Mouse (Mus musculus): ENCODE results near the gene S1pr3. TPM values are rescaled to one million over a fixed set of nuclear protein-coding genes. Genes with fewer than 3 reads are reported as not detected.
A peak's percentile ranks its signal among the peaks of the same experiment; 100 is the strongest.

S1pr3 gene
- 23.4 and 30.2 TPM in 2 replicates for polyA plus RNA-seq (2015; fragmentation: Nextera tagmentation; extraction: Ambion mirVana)

DNA sequence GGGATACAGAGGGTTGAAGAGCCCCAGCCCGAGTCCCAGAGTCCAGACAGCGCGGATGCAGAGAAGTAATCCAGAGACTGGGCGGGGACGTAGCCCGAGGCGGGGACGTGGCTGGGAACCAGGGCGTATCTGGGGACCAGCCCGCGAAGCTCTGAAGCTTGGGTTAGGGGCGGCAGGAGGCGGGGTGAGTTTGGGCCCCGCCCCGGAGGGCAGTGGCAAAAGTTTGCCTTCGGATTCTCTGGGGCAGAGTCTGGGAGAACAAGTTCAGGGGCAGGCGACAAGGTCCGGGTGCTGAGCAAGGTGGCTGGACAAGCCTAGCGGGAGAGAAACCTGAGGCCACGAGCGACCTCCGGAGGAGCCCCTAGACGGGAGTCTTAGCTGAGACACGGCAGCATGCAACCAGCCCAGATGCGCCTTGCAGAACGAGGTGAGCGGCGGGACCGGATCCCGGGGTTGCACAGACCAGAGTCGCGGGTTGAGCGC lies at the start of gene S1pr3:
Gene S1pr3 (plus strand): TSS at position 121 of the 483 bp plus-strand sequence.
- H3K9me3 ChIP-seq (replicated peaks; ENCODE audit: control insufficient read depth, low read length) = no peaks in the 10 kb centered on the region
- peak within 1 kb of the TSS; percentile 67 for H3K4me3 ChIP-seq (ENCODE audit: low read length)
- H3K4me2 ChIP-seq (ENCODE audit: low read depth, low read length) = peak within 1 kb of the TSS; percentile 84
- H3K36me3 ChIP-seq (ENCODE audit: control insufficient read depth, insufficient read depth) = no peaks in the 10 kb centered on the region
- H3K4me1 ChIP-seq (ENCODE audit: control insufficient read depth, insufficient read depth, low read length) = peaks cover 8% of the 10 kb centered on the region; the same call in 1 of the 2 replicates
- under 1% methylated on average over 33 of the region's 33 CpGs for WGBS
- peak within 1 kb of the TSS; percentile 54 for H3K27ac ChIP-seq (ENCODE audit: low read length)
- H3K9ac ChIP-seq (ENCODE audit: low read length) = peak within 1 kb of the TSS; percentile 80
- H3K27me3 ChIP-seq (ENCODE audit: control insufficient read depth, insufficient read depth, low read length) = peaks cover 2% of the 10 kb centered on the region; the same call in 1 of the 2 replicates
- ATAC-seq (replicated peaks; ENCODE audit: extremely low read depth, insufficient read depth, low FRiP score) = peak; percentile 73

DNA sequence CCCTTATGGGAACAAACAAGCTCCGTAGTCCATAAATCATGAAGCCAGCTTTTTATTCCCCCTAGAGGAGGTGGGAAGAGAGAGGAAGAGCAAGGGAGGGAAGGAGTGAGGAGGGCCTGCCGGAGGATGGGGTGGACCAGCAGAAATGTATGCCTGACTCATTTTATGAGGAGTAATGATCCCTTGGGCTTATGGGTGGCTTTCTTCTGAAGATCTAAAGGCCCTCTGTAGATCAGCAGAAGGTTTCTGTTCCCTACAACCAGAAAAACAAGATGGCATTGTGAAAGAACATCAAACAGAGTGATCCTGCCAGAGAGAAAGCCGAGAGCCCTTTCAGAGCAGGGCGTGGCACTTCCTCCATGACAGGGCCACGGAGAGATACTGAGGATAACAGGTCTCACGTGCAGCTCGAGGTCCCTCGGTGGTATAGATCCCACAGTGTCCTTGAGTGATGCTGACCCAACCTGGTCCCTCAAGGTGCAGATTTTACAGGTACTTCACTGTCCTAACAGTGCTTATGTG lies 47.9 kb upstream of the S1pr3 start:
- no peaks in the 10 kb centered on the region for H3K9me3 ChIP-seq (replicated peaks; ENCODE audit: control insufficient read depth, low read length)
- H3K9ac ChIP-seq (ENCODE audit: low read length) = no peak overlapping the region
- H3K36me3 ChIP-seq (ENCODE audit: control insufficient read depth, insufficient read depth) = no peaks in the 10 kb centered on the region
- no peak overlapping the region for H3K4me2 ChIP-seq (ENCODE audit: low read depth, low read length)
- H3K4me3 ChIP-seq (ENCODE audit: low read length) = no peak overlapping the region
- H3K27me3 ChIP-seq (ENCODE audit: control insufficient read depth, insufficient read depth, low read length) = no peaks in the 10 kb centered on the region
- H3K27ac ChIP-seq (ENCODE audit: low read length) = no peak overlapping the region
- 71% methylated on average over 8 of the region's 8 CpGs for WGBS
- ATAC-seq (replicated peaks; ENCODE audit: extremely low read depth, insufficient read depth, low FRiP score) = no peak
- peaks cover 5% of the 10 kb centered on the region; the same call in 1 of the 2 replicates for H3K4me1 ChIP-seq (ENCODE audit: control insufficient read depth, insufficient read depth, low read length)

DNA sequence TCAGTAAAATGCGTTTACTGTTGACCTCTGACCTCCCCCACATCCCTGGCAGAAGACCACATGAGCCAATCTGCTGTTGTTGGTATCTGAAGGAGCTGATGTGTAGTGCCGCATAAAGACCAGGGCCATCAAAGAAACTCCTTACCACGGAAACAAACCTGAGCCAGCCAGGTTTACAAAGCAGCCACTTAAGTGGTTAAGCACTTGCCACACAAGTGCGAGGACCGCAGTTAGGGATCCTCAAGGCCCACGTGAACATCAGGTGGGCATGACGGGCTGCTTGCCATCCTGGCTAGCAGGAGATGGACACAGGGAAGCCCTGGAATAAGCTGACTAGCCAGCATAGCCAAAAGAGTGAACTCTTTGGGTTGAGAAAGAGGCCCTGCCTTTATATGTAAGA lies 45.0 kb upstream of the S1pr3 start:
- Histone ChIP-seq H3K9me3 (replicated peaks; ENCODE audit: control insufficient read depth, low read length) (no peaks in the 10 kb centered on the region), H3K4me1 (ENCODE audit: control insufficient read depth, insufficient read depth, low read length) (peaks cover 12% of the 10 kb centered on the region; the same call in 1 of the 2 replicates), H3K27me3 (ENCODE audit: control insufficient read depth, insufficient read depth, low read length) (no peaks in the 10 kb centered on the region), H3K4me2 (ENCODE audit: low read depth, low read length) (no peak overlapping the region), H3K4me3 (ENCODE audit: low read length) (no peak overlapping the region), H3K27ac (ENCODE audit: low read length) (no peak overlapping the region), H3K36me3 (ENCODE audit: control insufficient read depth, insufficient read depth) (no peaks in the 10 kb centered on the region), H3K9ac (ENCODE audit: low read length) (no peak overlapping the region)
- no peak for ATAC-seq (replicated peaks; ENCODE audit: extremely low read depth, insufficient read depth, low FRiP score)
- WGBS = 57% methylated on average over 7 of the region's 7 CpGs

DNA sequence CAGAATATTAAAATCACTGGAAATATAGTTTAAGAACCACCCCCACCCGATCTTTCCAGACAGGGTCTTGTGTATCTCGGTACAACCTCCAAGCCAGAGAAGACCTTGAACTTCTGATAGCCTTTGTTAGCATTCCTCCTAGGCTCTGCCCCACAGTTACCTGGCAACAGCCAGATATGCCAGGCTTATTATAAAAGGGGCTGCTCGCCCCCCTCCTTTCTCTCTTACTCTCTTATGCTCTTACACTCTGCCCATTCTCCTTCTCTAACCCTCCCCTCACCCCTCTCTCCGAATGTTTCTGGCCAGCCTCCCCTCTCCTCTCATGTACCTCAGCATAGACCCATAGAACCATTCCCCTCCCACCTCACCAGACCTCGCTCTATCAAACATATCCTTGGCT lies 44.5 kb upstream of the S1pr3 start:
- Histone ChIP-seq H3K27me3 (ENCODE audit: control insufficient read depth, insufficient read depth, low read length) (no peaks in the 10 kb centered on the region), H3K9me3 (replicated peaks; ENCODE audit: control insufficient read depth, low read length) (no peaks in the 10 kb centered on the region), H3K36me3 (ENCODE audit: control insufficient read depth, insufficient read depth) (no peaks in the 10 kb centered on the region), H3K4me3 (ENCODE audit: low read length) (no peak overlapping the region), H3K4me1 (ENCODE audit: control insufficient read depth, insufficient read depth, low read length) (peaks cover 12% of the 10 kb centered on the region; the same call in 1 of the 2 replicates), H3K4me2 (ENCODE audit: low read depth, low read length) (no peak overlapping the region), H3K9ac (ENCODE audit: low read length) (no peak overlapping the region), H3K27ac (ENCODE audit: low read length) (no peak overlapping the region)
- no peak for ATAC-seq (replicated peaks; ENCODE audit: extremely low read depth, insufficient read depth, low FRiP score)
- 55% methylated on average over 5 of the region's 5 CpGs for WGBS

DNA sequence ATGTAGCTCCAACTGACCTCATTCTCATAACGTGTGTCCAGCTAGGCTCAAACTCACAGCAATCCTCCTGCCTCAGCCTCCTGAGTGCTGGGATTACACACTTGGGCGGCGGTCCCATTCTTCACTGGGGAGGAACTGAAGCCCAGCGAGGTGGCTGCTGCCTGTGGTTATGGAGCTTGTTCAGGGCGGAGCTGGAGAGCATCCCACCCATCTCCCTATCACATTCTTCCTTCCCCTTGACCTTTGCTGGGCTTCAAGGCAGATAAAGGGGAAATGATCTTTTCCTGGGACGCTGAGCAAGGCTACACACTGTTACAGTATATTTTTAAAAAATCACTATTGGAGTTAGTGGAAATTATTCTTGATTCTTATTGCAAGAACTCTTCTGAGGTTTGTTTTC lies 43.2 kb upstream of the S1pr3 start:
- no peak for ATAC-seq (replicated peaks; ENCODE audit: extremely low read depth, insufficient read depth, low FRiP score)
- H3K27ac ChIP-seq (ENCODE audit: low read length) = no peak overlapping the region

DNA sequence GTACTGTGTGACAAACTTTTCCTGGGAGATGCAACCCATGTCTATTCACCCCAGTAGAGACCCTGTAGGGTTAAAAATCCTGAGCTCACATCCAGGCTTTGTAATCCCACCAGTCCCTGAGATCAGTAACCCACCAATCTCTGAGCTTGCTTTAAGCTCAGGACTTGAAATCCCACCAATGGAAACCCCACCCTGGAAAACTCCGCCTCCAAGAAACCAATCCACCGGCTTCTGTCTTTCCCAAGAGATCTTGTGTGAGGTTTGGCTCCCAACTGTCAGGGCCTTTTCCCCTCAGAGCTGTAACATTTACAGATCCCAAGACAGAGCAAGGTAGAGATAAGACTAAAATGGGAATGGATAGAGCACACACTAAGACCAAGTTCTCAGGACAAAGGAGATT lies 40.1 kb upstream of the S1pr3 start:
- no peaks in the 10 kb centered on the region for H3K27me3 ChIP-seq (ENCODE audit: control insufficient read depth, insufficient read depth, low read length)
- no peak overlapping the region for H3K4me2 ChIP-seq (ENCODE audit: low read depth, low read length)
- peaks cover 12% of the 10 kb centered on the region; the same call in 1 of the 2 replicates for H3K4me1 ChIP-seq (ENCODE audit: control insufficient read depth, insufficient read depth, low read length)
- no peak for ATAC-seq (replicated peaks; ENCODE audit: extremely low read depth, insufficient read depth, low FRiP score)
- no peak overlapping the region for H3K9ac ChIP-seq (ENCODE audit: low read length)
- no peaks in the 10 kb centered on the region for H3K36me3 ChIP-seq (ENCODE audit: control insufficient read depth, insufficient read depth)
- no peaks in the 10 kb centered on the region for H3K9me3 ChIP-seq (replicated peaks; ENCODE audit: control insufficient read depth, low read length)
- H3K4me3 ChIP-seq (ENCODE audit: low read length) = no peak overlapping the region
- WGBS = 81% methylated on average over 2 of the region's 2 CpGs
- no peak overlapping the region for H3K27ac ChIP-seq (ENCODE audit: low read length)

More for the DNA sequence above, 43.2 kb upstream of the S1pr3 start:
- Histone ChIP-seq H3K4me3 (ENCODE audit: low read length) (no peak overlapping the region), H3K9ac (ENCODE audit: low read length) (no peak overlapping the region), H3K36me3 (ENCODE audit: control insufficient read depth, insufficient read depth) (no peaks in the 10 kb centered on the region), H3K4me1 (ENCODE audit: control insufficient read depth, insufficient read depth, low read length) (peaks cover 12% of the 10 kb centered on the region; the same call in 1 of the 2 replicates), H3K9me3 (replicated peaks; ENCODE audit: control insufficient read depth, low read length) (no peaks in the 10 kb centered on the region), H3K4me2 (ENCODE audit: low read depth, low read length) (no peak overlapping the region), H3K27me3 (ENCODE audit: control insufficient read depth, insufficient read depth, low read length) (no peaks in the 10 kb centered on the region)
- 85% methylated on average over 6 of the region's 6 CpGs for whole genome bisulfite sequencing

DNA sequence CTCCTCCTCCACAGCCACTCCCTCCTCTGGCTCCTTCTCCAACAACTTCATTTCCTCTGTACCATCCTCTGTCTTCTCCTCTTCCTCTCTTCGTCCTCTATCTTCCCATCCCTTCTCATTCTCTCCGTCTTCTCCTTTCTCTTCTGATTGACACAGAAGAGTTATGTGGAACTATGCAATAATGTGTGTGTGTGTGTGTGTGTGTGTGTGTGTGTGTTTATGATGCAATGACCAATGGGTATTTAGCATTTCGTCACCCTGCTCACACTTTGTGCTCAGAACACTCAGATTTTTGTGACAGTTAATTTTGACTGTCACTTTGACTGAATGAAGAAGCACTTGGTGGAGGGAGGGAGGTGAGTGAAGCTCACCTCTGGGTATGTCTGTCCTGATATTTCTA lies 39.1 kb upstream of the S1pr3 start:
- Histone ChIP-seq H3K27ac (ENCODE audit: low read length) (no peak overlapping the region), H3K4me1 (ENCODE audit: control insufficient read depth, insufficient read depth, low read length) (peaks cover 7% of the 10 kb centered on the region; the same call in 1 of the 2 replicates), H3K9ac (ENCODE audit: low read length) (no peak overlapping the region), H3K9me3 (replicated peaks; ENCODE audit: control insufficient read depth, low read length) (no peaks in the 10 kb centered on the region), H3K4me2 (ENCODE audit: low read depth, low read length) (no peak overlapping the region), H3K27me3 (ENCODE audit: control insufficient read depth, insufficient read depth, low read length) (no peaks in the 10 kb centered on the region), H3K4me3 (ENCODE audit: low read length) (no peak overlapping the region), H3K36me3 (ENCODE audit: control insufficient read depth, insufficient read depth) (no peaks in the 10 kb centered on the region)
- ATAC-seq (replicated peaks; ENCODE audit: extremely low read depth, insufficient read depth, low FRiP score) = no peak
- 81% methylated on average over 3 of the region's 3 CpGs for WGBS

DNA sequence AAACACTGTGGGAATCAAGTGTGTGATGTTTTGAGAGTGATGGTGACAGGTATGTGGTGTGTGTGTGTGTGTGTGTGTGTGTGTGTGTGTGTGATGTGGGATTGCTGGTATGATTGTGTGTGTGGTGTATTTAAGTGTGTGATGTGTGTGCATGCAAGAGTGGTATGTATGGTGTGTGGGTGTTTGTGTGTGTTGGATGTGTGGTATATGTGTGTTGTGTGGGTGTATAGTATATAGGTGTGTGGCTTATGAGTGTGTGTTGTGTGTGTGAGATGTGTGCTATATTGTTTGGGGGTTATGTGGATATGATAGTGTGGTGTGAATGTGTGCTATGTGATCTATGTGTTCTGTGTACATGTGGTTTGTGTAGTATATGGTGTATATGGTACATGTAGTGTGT lies 35.4 kb upstream of the S1pr3 start:
- Histone ChIP-seq H3K4me1 (ENCODE audit: control insufficient read depth, insufficient read depth, low read length) (peaks cover 5% of the 10 kb centered on the region; the same call in 1 of the 2 replicates), H3K9ac (ENCODE audit: low read length) (no peak overlapping the region), H3K27me3 (ENCODE audit: control insufficient read depth, insufficient read depth, low read length) (no peaks in the 10 kb centered on the region), H3K4me2 (ENCODE audit: low read depth, low read length) (no peak overlapping the region), H3K36me3 (ENCODE audit: control insufficient read depth, insufficient read depth) (no peaks in the 10 kb centered on the region), H3K9me3 (replicated peaks; ENCODE audit: control insufficient read depth, low read length) (peaks cover 5% of the 10 kb centered on the region), H3K4me3 (ENCODE audit: low read length) (no peak overlapping the region), H3K27ac (ENCODE audit: low read length) (no peak overlapping the region)
- ATAC-seq (replicated peaks; ENCODE audit: extremely low read depth, insufficient read depth, low FRiP score) = no peak

DNA sequence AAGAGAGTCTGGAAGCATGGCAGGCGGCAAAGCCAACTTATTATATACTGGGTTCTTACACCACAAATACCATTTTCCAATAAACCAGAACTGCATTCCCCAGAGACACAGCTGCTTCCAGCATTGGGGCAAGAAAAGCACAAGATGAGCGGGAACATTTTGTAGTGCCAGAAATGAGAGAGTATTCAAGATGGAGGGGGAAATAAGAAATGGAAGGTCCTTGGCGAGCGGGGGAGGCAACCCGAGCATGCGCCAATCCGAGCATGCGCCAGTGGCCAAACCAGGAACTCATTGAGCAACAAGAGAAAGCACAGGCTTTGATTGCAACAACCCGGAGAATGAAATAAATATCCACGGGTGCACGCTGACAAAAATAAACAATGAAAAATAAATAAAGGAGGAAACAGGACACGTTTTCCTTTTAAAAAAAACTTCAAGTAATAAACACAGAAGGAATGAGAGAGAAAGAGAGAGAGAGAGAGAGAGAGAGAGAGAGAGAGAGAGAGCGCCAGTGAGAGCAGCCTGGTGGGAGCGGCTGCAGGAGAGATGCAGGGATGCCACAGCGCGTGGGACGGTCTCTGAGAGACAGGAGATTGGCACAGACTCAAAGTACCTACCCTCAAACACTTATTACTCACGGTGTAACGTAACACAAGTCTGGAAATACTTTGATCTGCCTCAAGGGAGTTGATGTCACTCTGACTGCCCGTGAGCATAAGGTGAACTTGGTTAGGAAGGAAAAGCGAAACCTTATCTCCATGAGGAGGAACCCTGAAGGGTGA lies 34.2 kb upstream of the S1pr3 start:
- no peak overlapping the region for H3K9ac ChIP-seq (ENCODE audit: low read length)
- peaks cover 5% of the 10 kb centered on the region for H3K9me3 ChIP-seq (replicated peaks; ENCODE audit: control insufficient read depth, low read length)
- no peak overlapping the region for H3K4me2 ChIP-seq (ENCODE audit: low read depth, low read length)
- H3K36me3 ChIP-seq (ENCODE audit: control insufficient read depth, insufficient read depth) = no peaks in the 10 kb centered on the region
- H3K4me3 ChIP-seq (ENCODE audit: low read length) = no peak overlapping the region
- peaks cover 17% of the 10 kb centered on the region for H3K4me1 ChIP-seq (ENCODE audit: control insufficient read depth, insufficient read depth, low read length)
- H3K27ac ChIP-seq (ENCODE audit: low read length) = no peak overlapping the region
- ATAC-seq (replicated peaks; ENCODE audit: extremely low read depth, insufficient read depth, low FRiP score) = no peak
- H3K27me3 ChIP-seq (ENCODE audit: control insufficient read depth, insufficient read depth, low read length) = no peaks in the 10 kb centered on the region
- WGBS = 67% methylated on average over 21 of the region's 21 CpGs
